Mouse (Mus musculus) liver, postnatal 0 days (tissue): ENCODE measurements at regions not wholly inside any gene's neighbourhood (a gene's known extent, or its start where the extent isn't known, plus 50 kb on each side); places are given as distances from the start of the nearest gene placed in this dataset. TPM values are rescaled to one million over a fixed set of nuclear protein-coding genes. Genes with fewer than 3 reads are reported as not detected.

Source experiments
- ATAC-seq: fragments of 200-750 bp; cut with Nextera tagmentation; 2 replicates; pipeline ENCODE4 v1.8.0; 2017; ENCODE audit warnings: mild to moderate bottlenecking, moderate library complexity
- DNase-seq: peaks from one replicate; pipeline ENCODE4 v3.0.0-alpha.2; 2016
- H3K27ac ChIP-seq: fragments of 300-500 bp; sonication (generic); 2 replicates; pipeline ENCODE4 v1.5.1; 2014; ENCODE audit warnings: antibody characterized with exemption, moderate library complexity, mild to moderate bottlenecking, low read depth
- H3K27me3 ChIP-seq: fragments of 300-500 bp; sonication (generic); 2 replicates; pipeline ENCODE4 v1.6.1; 2014; ENCODE audit warnings: low read length, control low read depth, mixed read lengths; ENCODE audit not compliant: insufficient read depth
- H3K36me3 ChIP-seq: fragments of 300-500 bp; sonication (generic); replicated peaks from 2 replicates; pipeline ENCODE4 v1.6.1; 2014; ENCODE audit warnings: mild to moderate bottlenecking, control low read depth, low read length, moderate library complexity, mixed read lengths; ENCODE audit not compliant: insufficient read depth
- H3K4me1 ChIP-seq: fragments of 300-500 bp; sonication (generic); 2 replicates; pipeline ENCODE4 v1.6.1; 2014; ENCODE audit warnings: antibody characterized with exemption, mild to moderate bottlenecking, control low read depth; ENCODE audit not compliant: insufficient read depth
- H3K4me2 ChIP-seq: fragments of 300-500 bp; sonication (generic); 2 replicates; pipeline ENCODE4 v1.6.1; 2014; ENCODE audit warnings: low read depth, mild to moderate bottlenecking, low read length, moderate library complexity, mixed read lengths
- H3K4me3 ChIP-seq: fragments of 300-500 bp; sonication (generic); 2 replicates; pipeline ENCODE4 v1.5.1; 2014; ENCODE audit warnings: low read depth, low read length
- H3K9ac ChIP-seq: fragments of 300-500 bp; sonication (generic); replicated peaks from 2 replicates; pipeline ENCODE4 v1.6.1; 2014; ENCODE audit warnings: mild to moderate bottlenecking, moderate library complexity
- H3K9me3 ChIP-seq: fragments of 300-500 bp; sonication (generic); 2 replicates; pipeline ENCODE4 v1.6.1; 2016; ENCODE audit warnings: mild to moderate bottlenecking, control low read depth, low read length, mixed read lengths
- CTCF ChIP-seq: sonication (generic); IDR thresholded peaks from 2 replicates; pipeline ENCODE4 v1.5.1; 2016; ENCODE audit warnings: antibody characterized with exemption, low read depth
- EP300 ChIP-seq: IDR thresholded peaks from 2 replicates; pipeline ENCODE4 v1.6.1; 2016; ENCODE audit warnings: antibody characterized with exemption, low read depth, mild to moderate bottlenecking
- WGBS: fragments of 180-500 bp; shearing (Covaris S2); extraction: QIAGEN DNeasy Blood & Tissue Kit; methylation state at CpG from one replicate; pipeline ENCODE4 v1.1.7; 2014; ENCODE audit not compliant: insufficient replicate concordance; 5-methylcytosine and 5-hydroxymethylcytosine counted together
- microRNA-seq: library from miRNA; unstranded; fragments of <30 nt; microRNA quantifications from one replicate; pipeline ENCODE4, GENCODE M21; 2016

GRCm38 (mm10) chr3:6137374-6137773, 386.8 kb downstream of the Gm8797 start:
- WGBS: 83% methylated on average over 16 of the region's 17 CpGs
- ATAC-seq (no peak), DNase-seq (no peak)
- no peaks in the 10 kb centered on the region for H3K9me3 ChIP-seq
- TF ChIP-seq EP300: no peak
- TF ChIP-seq CTCF: no peak
- no peak overlapping the region for H3K4me2 ChIP-seq
- H3K27me3 ChIP-seq: no peaks in the 10 kb centered on the region
- no peaks in the 10 kb centered on the region for H3K4me1 ChIP-seq
- no peak overlapping the region for H3K27ac ChIP-seq
- H3K36me3 ChIP-seq: no peaks in the 10 kb centered on the region
- no peak overlapping the region for H3K9ac ChIP-seq
- H3K4me3 ChIP-seq: no peak overlapping the region

- DNase-seq (no peak), ATAC-seq (no peak)
- H3K9me3 ChIP-seq: peaks cover 2% of the 10 kb centered on the region; the same call in 1 of the 2 replicates
- H3K4me1 ChIP-seq: no peaks in the 10 kb centered on the region
- no peak overlapping the region for H3K4me3 ChIP-seq
- no peak overlapping the region for H3K4me2 ChIP-seq
- TF ChIP-seq EP300: no peak
- TF ChIP-seq CTCF: no peak
- H3K9ac ChIP-seq: no peak overlapping the region
- no peak overlapping the region for H3K27ac ChIP-seq
- no peaks in the 10 kb centered on the region for H3K27me3 ChIP-seq
- H3K36me3 ChIP-seq: no peaks in the 10 kb centered on the region
- WGBS: 25% methylated on average over 1 of the region's 1 CpGs
Observed at GRCm38 (mm10) chr3:6173775-6174174, 423.2 kb downstream of the Gm8797 start.

GRCm38 (mm10) chr3:6182533-6182932, 431.9 kb downstream of the Gm8797 start:
- Histone ChIP-seq H3K4me2 (no peak overlapping the region), H3K9ac (no peak overlapping the region), H3K36me3 (no peaks in the 10 kb centered on the region), H3K27ac (no peak overlapping the region), H3K4me1 (no peaks in the 10 kb centered on the region), H3K27me3 (no peaks in the 10 kb centered on the region), H3K9me3 (no peaks in the 10 kb centered on the region), H3K4me3 (no peak overlapping the region)
- ATAC-seq (no peak), DNase-seq (no peak)
- 79% methylated on average over 2 of the region's 2 CpGs for WGBS
- TF ChIP-seq EP300: no peak
- no peak for TF ChIP-seq CTCF

GRCm38 (mm10) chr3:6183400-6183799, 432.8 kb downstream of the Gm8797 start:
- Histone ChIP-seq H3K4me1 (no peaks in the 10 kb centered on the region), H3K36me3 (no peaks in the 10 kb centered on the region), H3K9ac (no peak overlapping the region), H3K9me3 (no peaks in the 10 kb centered on the region), H3K27me3 (no peaks in the 10 kb centered on the region), H3K4me2 (no peak overlapping the region), H3K27ac (no peak overlapping the region), H3K4me3 (no peak overlapping the region)
- DNase-seq (no peak), ATAC-seq (no peak)
- no peak for TF ChIP-seq EP300
- no peak for TF ChIP-seq CTCF
- 55% methylated on average over 1 of the region's 1 CpGs for WGBS

- H3K4me2 ChIP-seq: no peak overlapping the region
- H3K27ac ChIP-seq: no peak overlapping the region
- no peaks in the 10 kb centered on the region for H3K27me3 ChIP-seq
- no peak overlapping the region for H3K9ac ChIP-seq
- H3K36me3 ChIP-seq: no peaks in the 10 kb centered on the region
- no peaks in the 10 kb centered on the region for H3K4me1 ChIP-seq
- no peak for ATAC-seq
- TF ChIP-seq CTCF (no peak), EP300 (no peak)
- no peak overlapping the region for H3K4me3 ChIP-seq
- H3K9me3 ChIP-seq: no peaks in the 10 kb centered on the region
- DNase-seq: no peak
- 40% methylated on average over 2 of the region's 2 CpGs for WGBS
Observed at GRCm38 (mm10) chr3:6204656-6205055, 415.6 kb downstream of the 1700008P02Rik start.

GRCm38 (mm10) chr3:6228685-6229084, 391.6 kb downstream of the 1700008P02Rik start:
- TF ChIP-seq EP300: no peak
- 34% methylated on average over 1 of the region's 1 CpGs for WGBS
- no peaks in the 10 kb centered on the region for H3K4me1 ChIP-seq
- ATAC-seq (no peak), DNase-seq (no peak)
- H3K9me3 ChIP-seq: no peaks in the 10 kb centered on the region
- H3K9ac ChIP-seq: no peak overlapping the region
- H3K27ac ChIP-seq: no peak overlapping the region
- H3K4me2 ChIP-seq: no peak overlapping the region
- no peak overlapping the region for H3K4me3 ChIP-seq
- H3K27me3 ChIP-seq: no peaks in the 10 kb centered on the region
- H3K36me3 ChIP-seq: no peaks in the 10 kb centered on the region

Small RNA genes lying in the stretch of these regions (microRNA-seq; reads per million reads assigned to microRNA genes)
- gene Gm25144: not detected
- not detected for gene Gm25352
